Mouse (Mus musculus) liver, postnatal 0 days (tissue): ENCODE results near the gene Rad50. TPM values are rescaled to one million over a fixed set of nuclear protein-coding genes. Genes with fewer than 3 reads are reported as not detected.

ENCODE experiments used
- ATAC-seq: fragments of 200-750 bp; cut with Nextera tagmentation; 2 replicates; pipeline ENCODE4 v1.8.0; 2017; ENCODE audit warnings: mild to moderate bottlenecking, moderate library complexity
- DNase-seq: peaks from one replicate; pipeline ENCODE4 v3.0.0-alpha.2; 2016
- H3K27ac ChIP-seq: fragments of 300-500 bp; sonication (generic); 2 replicates; pipeline ENCODE4 v1.5.1; 2014; ENCODE audit warnings: antibody characterized with exemption, moderate library complexity, mild to moderate bottlenecking, low read depth
- H3K27me3 ChIP-seq: fragments of 300-500 bp; sonication (generic); 2 replicates; pipeline ENCODE4 v1.6.1; 2014; ENCODE audit warnings: low read length, control low read depth, mixed read lengths; ENCODE audit not compliant: insufficient read depth
- H3K36me3 ChIP-seq: fragments of 300-500 bp; sonication (generic); replicated peaks from 2 replicates; pipeline ENCODE4 v1.6.1; 2014; ENCODE audit warnings: mild to moderate bottlenecking, control low read depth, low read length, moderate library complexity, mixed read lengths; ENCODE audit not compliant: insufficient read depth
- H3K4me1 ChIP-seq: fragments of 300-500 bp; sonication (generic); 2 replicates; pipeline ENCODE4 v1.6.1; 2014; ENCODE audit warnings: antibody characterized with exemption, mild to moderate bottlenecking, control low read depth; ENCODE audit not compliant: insufficient read depth
- H3K4me2 ChIP-seq: fragments of 300-500 bp; sonication (generic); 2 replicates; pipeline ENCODE4 v1.6.1; 2014; ENCODE audit warnings: low read depth, mild to moderate bottlenecking, low read length, moderate library complexity, mixed read lengths
- H3K4me3 ChIP-seq: fragments of 300-500 bp; sonication (generic); 2 replicates; pipeline ENCODE4 v1.5.1; 2014; ENCODE audit warnings: low read depth, low read length
- H3K9ac ChIP-seq: fragments of 300-500 bp; sonication (generic); replicated peaks from 2 replicates; pipeline ENCODE4 v1.6.1; 2014; ENCODE audit warnings: mild to moderate bottlenecking, moderate library complexity
- H3K9me3 ChIP-seq: fragments of 300-500 bp; sonication (generic); 2 replicates; pipeline ENCODE4 v1.6.1; 2016; ENCODE audit warnings: mild to moderate bottlenecking, control low read depth, low read length, mixed read lengths
- CTCF ChIP-seq: sonication (generic); IDR thresholded peaks from 2 replicates; pipeline ENCODE4 v1.5.1; 2016; ENCODE audit warnings: antibody characterized with exemption, low read depth
- EP300 ChIP-seq: IDR thresholded peaks from 2 replicates; pipeline ENCODE4 v1.6.1; 2016; ENCODE audit warnings: antibody characterized with exemption, low read depth, mild to moderate bottlenecking
- WGBS: fragments of 180-500 bp; shearing (Covaris S2); extraction: QIAGEN DNeasy Blood & Tissue Kit; methylation state at CpG from one replicate; pipeline ENCODE4 v1.1.7; 2014; ENCODE audit not compliant: insufficient replicate concordance; 5-methylcytosine and 5-hydroxymethylcytosine counted together
- polyA plus RNA-seq: library from polyadenylated mRNA; unstranded; fragments of >200 nt; fragmentation: Nextera tagmentation; extraction: Ambion mirVana; gene quantifications from 2 replicates; pipeline ENCODE4 v1.2.1, GENCODE M21; 2015

Rad50 gene
- polyA plus RNA-seq, 1 experiment from 2014 or later = 11.1 TPM

DNA sequence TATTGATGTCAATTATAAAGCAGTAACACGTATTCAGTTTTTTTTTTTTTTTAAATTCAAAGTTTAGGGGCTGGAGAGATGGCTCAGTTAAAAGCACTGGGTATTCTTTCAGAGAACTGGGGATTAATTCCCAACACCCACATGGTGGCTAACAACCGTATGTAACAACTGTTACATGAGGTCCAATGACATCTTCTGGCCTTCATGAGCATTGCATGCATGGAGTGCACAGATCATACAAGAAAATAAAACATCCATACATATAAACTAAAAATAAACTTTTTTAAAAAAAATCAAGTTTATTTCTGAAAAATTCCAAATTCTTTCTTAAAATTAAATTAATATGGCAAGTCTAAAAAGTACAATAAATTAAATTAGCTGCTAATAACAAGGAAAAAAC is 25.4 kb downstream of the Rad50 start:
- H3K27me3 ChIP-seq = no peaks in the 10 kb centered on the region
- H3K9me3 ChIP-seq = no peaks in the 10 kb centered on the region
- no peak overlapping the region for H3K27ac ChIP-seq
- H3K4me2 ChIP-seq = no peak overlapping the region
- ATAC-seq (no peak), DNase-seq (no peak)
- no peak overlapping the region for H3K4me3 ChIP-seq
- H3K36me3 ChIP-seq = peaks cover 51% of the 10 kb centered on the region
- no peak overlapping the region for H3K9ac ChIP-seq
- WGBS = 83% methylated on average over 2 of the region's 2 CpGs
- no peaks in the 10 kb centered on the region for H3K4me1 ChIP-seq
- TF ChIP-seq CTCF (0 out of 2 replicates have a peak, but pooled peaks have one; percentile 10), EP300 (no peak)

- no peak for TF ChIP-seq EP300
- no peak for TF ChIP-seq CTCF
- Histone ChIP-seq H3K4me2 (no peak overlapping the region), H3K36me3 (peaks cover 50% of the 10 kb centered on the region), H3K27ac (no peak overlapping the region), H3K9me3 (no peaks in the 10 kb centered on the region), H3K27me3 (no peaks in the 10 kb centered on the region), H3K9ac (no peak overlapping the region), H3K4me3 (no peak overlapping the region), H3K4me1 (no peaks in the 10 kb centered on the region)
- DNase-seq (no peak), ATAC-seq (no peak)
- WGBS = 84% methylated on average over 4 of the region's 4 CpGs
Measured at GRCm38 (mm10) chr11:53680141-53680540, 27.0 kb downstream of the Rad50 start.

GRCm38 (mm10) chr11:53671414-53671813 is 35.7 kb downstream of the Rad50 start:
- Histone ChIP-seq H3K27ac (no peak overlapping the region), H3K4me1 (no peaks in the 10 kb centered on the region), H3K4me3 (no peak overlapping the region), H3K9ac (no peak overlapping the region), H3K27me3 (no peaks in the 10 kb centered on the region), H3K9me3 (no peaks in the 10 kb centered on the region), H3K4me2 (no peak overlapping the region), H3K36me3 (peaks cover 41% of the 10 kb centered on the region)
- ATAC-seq (no peak), DNase-seq (no peak)
- 90% methylated on average over 4 of the region's 4 CpGs for WGBS
- no peak for TF ChIP-seq CTCF
- no peak for TF ChIP-seq EP300

DNA sequence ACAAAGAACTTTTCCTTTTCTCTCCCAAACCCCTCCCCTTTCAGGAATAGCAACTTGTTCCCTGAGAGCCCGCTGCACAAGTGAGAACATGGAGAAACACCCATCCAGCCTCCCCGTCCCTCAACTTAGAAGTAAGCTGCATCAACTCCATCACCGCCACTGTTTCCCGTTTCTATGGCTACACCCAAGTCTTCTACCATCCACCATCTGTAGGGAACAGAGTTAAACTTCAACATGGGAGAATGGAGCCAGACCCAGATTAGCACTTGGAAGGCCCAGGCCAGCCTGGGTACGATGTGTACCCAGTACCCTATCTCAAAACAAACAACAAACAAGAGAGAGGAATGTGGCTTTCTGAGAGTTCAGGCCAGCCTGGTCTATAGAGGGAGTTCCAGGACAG is 43.0 kb downstream of the Rad50 start:
- Histone ChIP-seq H3K9me3 (no peaks in the 10 kb centered on the region), H3K4me1 (no peaks in the 10 kb centered on the region), H3K4me3 (no peak overlapping the region), H3K36me3 (peaks cover 12% of the 10 kb centered on the region), H3K4me2 (no peak overlapping the region), H3K9ac (no peak overlapping the region), H3K27me3 (no peaks in the 10 kb centered on the region), H3K27ac (no peak overlapping the region)
- TF ChIP-seq EP300 (no peak), CTCF (no peak)
- DNase-seq (no peak), ATAC-seq (no peak)
- WGBS = 80% methylated on average over 5 of the region's 5 CpGs

DNA sequence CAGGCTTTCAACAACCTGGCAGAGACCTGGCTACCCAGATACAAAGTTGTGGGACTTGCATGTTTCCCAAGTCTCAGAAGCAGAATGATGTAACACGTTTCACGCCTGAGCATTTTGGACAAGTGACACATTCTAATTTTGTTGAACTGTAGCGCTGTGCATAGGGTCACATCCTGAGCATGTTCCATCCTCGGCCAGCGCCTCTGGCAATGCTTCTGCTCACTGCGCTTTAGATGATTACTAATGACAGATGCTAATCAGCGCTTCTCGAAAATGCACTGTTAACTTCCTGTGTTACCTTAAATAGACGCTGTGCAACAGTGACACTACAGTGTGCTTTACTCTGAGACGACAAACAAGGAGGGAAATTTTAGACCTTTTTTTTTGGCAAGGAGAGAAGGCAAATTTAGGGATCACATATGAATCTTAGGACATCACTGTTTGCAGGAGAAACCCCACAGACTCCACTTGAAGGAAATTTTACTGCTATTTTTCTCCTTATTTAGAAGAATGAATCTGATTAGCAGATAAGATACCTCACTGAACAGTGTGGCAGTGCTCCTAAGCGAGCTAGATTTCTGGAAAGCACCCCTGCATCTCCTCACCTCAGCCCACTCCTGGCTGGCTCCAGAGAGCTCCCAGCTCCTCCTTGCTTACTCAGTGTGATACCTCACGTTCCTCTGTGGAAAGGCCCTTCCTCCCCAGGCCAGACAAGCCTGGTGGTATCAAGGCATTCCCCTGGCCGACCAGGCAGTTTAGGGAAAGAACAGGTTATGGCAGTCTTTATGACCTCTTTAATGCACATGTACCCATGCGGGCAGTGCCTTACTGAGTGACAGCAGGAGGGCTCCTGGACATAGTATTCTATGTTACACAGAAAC is 44.1 kb downstream of the Rad50 start:
- H3K4me2 ChIP-seq = no peak overlapping the region
- no peak for TF ChIP-seq CTCF
- H3K4me3 ChIP-seq = no peak overlapping the region
- ATAC-seq = no peak
- no peak overlapping the region for H3K27ac ChIP-seq
- H3K27me3 ChIP-seq = no peaks in the 10 kb centered on the region
- H3K9me3 ChIP-seq = no peaks in the 10 kb centered on the region
- DNase-seq = no peak
- peaks cover 11% of the 10 kb centered on the region for H3K36me3 ChIP-seq
- H3K9ac ChIP-seq = no peak overlapping the region
- WGBS = 47% methylated on average over 14 of the region's 14 CpGs
- H3K4me1 ChIP-seq = no peaks in the 10 kb centered on the region

GRCm38 (mm10) chr11:53657828-53658227 is 49.3 kb downstream of the Rad50 start:
- Histone ChIP-seq H3K27ac (no peak overlapping the region), H3K36me3 (peaks cover 22% of the 10 kb centered on the region), H3K27me3 (no peaks in the 10 kb centered on the region), H3K9ac (no peak overlapping the region), H3K4me1 (0 out of 2 replicates have a peak, but pooled peaks cover 3% of the 10 kb centered on the region), H3K4me3 (no peak overlapping the region), H3K4me2 (no peak overlapping the region), H3K9me3 (no peaks in the 10 kb centered on the region)
- no peak for DNase-seq
- TF ChIP-seq CTCF = no peak
- TF ChIP-seq EP300 = no peak
- no peak for ATAC-seq
- WGBS = 66% methylated on average over 6 of the region's 6 CpGs
